Comparison of ENCODE assay signal across 28 mouse cellular contexts in the genomic region with DNA sequence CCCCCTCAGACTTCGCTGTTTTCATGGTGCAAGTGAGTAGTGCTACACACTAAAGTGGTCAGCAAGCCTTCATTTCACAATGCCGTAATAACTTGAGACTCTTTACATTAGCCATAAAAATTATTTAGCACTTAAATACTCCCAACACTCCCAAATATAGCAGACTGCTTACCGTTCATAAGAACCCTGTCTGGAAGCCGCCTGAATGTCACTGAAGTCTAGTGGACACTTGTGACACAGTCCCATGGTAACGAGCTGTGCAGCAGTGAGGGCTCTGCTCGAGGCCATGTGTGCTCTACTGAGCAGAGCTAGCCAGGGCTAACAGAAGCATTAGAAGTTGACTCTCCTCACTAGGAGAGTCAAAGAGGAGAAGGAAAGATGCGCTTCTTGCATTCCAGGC.
"Had no signal": no experiment of that assay in that cellular context is flagged by ENCODE, and none has a peak within 500 bp of the region (broad histone marks: within the 10 kb centered on the region; RNA-seq: fewer than 3 reads in every experiment).

No protein-coding gene starts in this region.

- ATAC-seq: forebrain, embryonic 13.5 days; forebrain, embryonic 14.5 days; forebrain, embryonic 15.5 days; forebrain, embryonic 16.5 days; forebrain, postnatal 0 days had no signal

- DNase-seq: cerebellum, adult 8-10 months; cerebellum, adult 9-10 months; cerebellum, adult 9-11 months; cerebellum, postnatal 10 days; cerebellum, postnatal 14 days; cerebellum, postnatal 25 days; cerebellum, postnatal 36 days; embryo, embryonic 11 days; forebrain, postnatal 0 days; gastrocnemius, adult 2 months; gastrocnemius, postnatal 10 days; gastrocnemius, postnatal 14 days; gastrocnemius, postnatal 25 days; gastrocnemius, postnatal 36 days; heart, adult 11 months; heart, adult 18-20 months; heart, adult 2 months had no signal

- H3K4me1 ChIP-seq: embryonic facial prominence, embryonic 10.5 days; embryonic facial prominence, embryonic 12.5 days; embryonic facial prominence, embryonic 13.5 days; embryonic facial prominence, embryonic 15.5 days; forebrain, embryonic 10.5 days; forebrain, embryonic 12.5 days; forebrain, embryonic 13.5 days; forebrain, embryonic 15.5 days had no signal

- H3K4me2 ChIP-seq: embryonic facial prominence, embryonic 12.5 days; embryonic facial prominence, embryonic 13.5 days; embryonic facial prominence, embryonic 15.5 days; forebrain, embryonic 12.5 days; forebrain, embryonic 13.5 days; forebrain, embryonic 15.5 days had no signal

- H3K9ac ChIP-seq: embryonic facial prominence, embryonic 12.5 days; embryonic facial prominence, embryonic 13.5 days; embryonic facial prominence, embryonic 15.5 days; forebrain, embryonic 12.5 days; forebrain, embryonic 13.5 days; forebrain, embryonic 15.5 days; forebrain, postnatal 0 days had no signal

- H3K27me3 ChIP-seq: embryonic facial prominence, embryonic 12.5 days; embryonic facial prominence, embryonic 13.5 days; embryonic facial prominence, embryonic 15.5 days; forebrain, embryonic 12.5 days; forebrain, embryonic 13.5 days; forebrain, embryonic 15.5 days had no signal

- H3K4me3 ChIP-seq: embryonic facial prominence, embryonic 10.5 days; embryonic facial prominence, embryonic 12.5 days; embryonic facial prominence, embryonic 13.5 days; embryonic facial prominence, embryonic 15.5 days; erythroblast, embryonic 14.5 days; forebrain, embryonic 10.5 days; forebrain, embryonic 12.5 days; forebrain, embryonic 13.5 days; forebrain, embryonic 15.5 days; gastrocnemius, adult 2 months; heart, adult 2 months had no signal

- H3K27ac ChIP-seq: embryonic facial prominence, embryonic 10.5 days; embryonic facial prominence, embryonic 12.5 days; embryonic facial prominence, embryonic 13.5 days; embryonic facial prominence, embryonic 15.5 days; forebrain, embryonic 10.5 days; forebrain, embryonic 12.5 days; forebrain, embryonic 13.5 days; forebrain, embryonic 15.5 days; gastrocnemius, adult 2 months; heart, adult 2 months had no signal

- H3K9me3 ChIP-seq: embryonic facial prominence, embryonic 10.5 days; embryonic facial prominence, embryonic 12.5 days; embryonic facial prominence, embryonic 13.5 days; embryonic facial prominence, embryonic 15.5 days; forebrain, embryonic 10.5 days; forebrain, embryonic 12.5 days; forebrain, embryonic 13.5 days; forebrain, embryonic 15.5 days had no signal
